Mouse (Mus musculus) limb, embryonic 11.5 days (tissue): Measurements from ENCODE around the gene Celf2. TPM values are rescaled to one million over a fixed set of nuclear protein-coding genes. Genes with fewer than 3 reads are reported as not detected.

Experiments used
- ATAC-seq: fragments of 200-750 bp; cut with Nextera tagmentation; 2 replicates; pipeline ENCODE4 v1.8.0; 2017; ENCODE audit warnings: low read depth; ENCODE audit not compliant: insufficient number of reproducible peaks, low FRiP score, low TSS enrichment
- DNase-seq: peaks from one replicate; pipeline ENCODE4 v3.0.0-alpha.2; 2015; ENCODE audit warnings: low spot score
- H3K27ac ChIP-seq: fragments of 300-500 bp; sonication (generic); replicated peaks from 2 replicates; pipeline ENCODE4 v1.5.1; 2014; ENCODE audit warnings: low read depth, mild to moderate bottlenecking, low read length
- H3K27me3 ChIP-seq: fragments of 300-500 bp; sonication (generic); 2 replicates; pipeline ENCODE4 v1.6.1; 2014; ENCODE audit warnings: mild to moderate bottlenecking, low read length, mixed read lengths; ENCODE audit not compliant: control insufficient read depth, insufficient read depth
- H3K36me3 ChIP-seq: fragments of 300-500 bp; sonication (generic); 2 replicates; pipeline ENCODE4 v1.6.1; 2014; ENCODE audit warnings: mild to moderate bottlenecking, low read length, moderate library complexity, mixed read lengths; ENCODE audit not compliant: control insufficient read depth, insufficient read depth
- H3K4me1 ChIP-seq: fragments of 300-500 bp; sonication (generic); 2 replicates; pipeline ENCODE4 v1.6.1; 2014; ENCODE audit warnings: low read length, mixed read lengths; ENCODE audit not compliant: control insufficient read depth, insufficient read depth
- H3K4me2 ChIP-seq: fragments of 300-500 bp; sonication (generic); 2 replicates; pipeline ENCODE4 v1.6.1; 2014; ENCODE audit warnings: low read depth, mild to moderate bottlenecking, moderate library complexity; ENCODE audit not compliant: severe bottlenecking
- H3K4me3 ChIP-seq: fragments of 300-500 bp; sonication (generic); 2 replicates; pipeline ENCODE4 v1.5.1; 2014; ENCODE audit warnings: low read depth, low read length
- H3K9ac ChIP-seq: fragments of 300-500 bp; sonication (generic); 2 replicates; pipeline ENCODE4 v1.6.1; 2014; ENCODE audit warnings: mild to moderate bottlenecking, low read length
- H3K9me3 ChIP-seq: fragments of 300-500 bp; sonication (generic); 2 replicates; pipeline ENCODE4 v1.6.1; 2016; ENCODE audit warnings: low read length; ENCODE audit not compliant: control insufficient read depth
- WGBS: fragments of 180-500 bp; shearing (Covaris S2); extraction: QIAGEN DNeasy Blood & Tissue Kit; methylation state at CpG from one replicate; pipeline ENCODE4 v1.1.7; 2014; 5-methylcytosine and 5-hydroxymethylcytosine counted together
- polyA plus RNA-seq: library from polyadenylated mRNA; unstranded; fragments of >200 nt; fragmentation: Nextera tagmentation; extraction: Ambion mirVana; gene quantifications from 2 replicates; pipeline ENCODE4 v1.2.1, GENCODE M21; 2014

The Celf2 gene
- polyA plus RNA-seq, 1 experiment from 2014 or later = 24.1 TPM

GRCm38 (mm10) chr2:7249002-7249401 is 260.4 kb downstream of the Celf2 start:
- Histone ChIP-seq H3K4me1 (peaks cover 3% of the 10 kb centered on the region; the same call in 1 of the 2 replicates), H3K36me3 (no peaks in the 10 kb centered on the region), H3K27ac (no peak overlapping the region), H3K27me3 (no peaks in the 10 kb centered on the region), H3K9me3 (no peaks in the 10 kb centered on the region), H3K4me3 (no peak overlapping the region), H3K9ac (no peak overlapping the region), H3K4me2 (no peak overlapping the region)
- ATAC-seq = no peak
- DNase-seq = no peak

GRCm38 (mm10) chr2:7245958-7246774 is 263.2 kb downstream of the Celf2 start:
- Histone ChIP-seq H3K9me3 (no peaks in the 10 kb centered on the region), H3K9ac (no peak overlapping the region), H3K4me2 (no peak overlapping the region), H3K4me3 (no peak overlapping the region), H3K27ac (no peak overlapping the region), H3K36me3 (no peaks in the 10 kb centered on the region), H3K4me1 (peaks cover 3% of the 10 kb centered on the region; the same call in 1 of the 2 replicates), H3K27me3 (no peaks in the 10 kb centered on the region)
- peak; percentile 36 for DNase-seq
- 23% methylated on average over 4 of the region's 4 CpGs for WGBS
- ATAC-seq = peak; percentile 65; the same call in 1 of the 2 replicates

- Histone ChIP-seq H3K27me3 (no peaks in the 10 kb centered on the region), H3K9me3 (no peaks in the 10 kb centered on the region), H3K4me1 (peaks cover 3% of the 10 kb centered on the region; the same call in 1 of the 2 replicates), H3K4me2 (no peak overlapping the region), H3K9ac (no peak overlapping the region), H3K4me3 (no peak overlapping the region), H3K27ac (no peak overlapping the region), H3K36me3 (no peaks in the 10 kb centered on the region)
- ATAC-seq (no peak), DNase-seq (no peak)
- WGBS = 86% methylated on average over 1 of the region's 1 CpGs
These were observed 267.2 kb downstream of the Celf2 start for GRCm38 (mm10) chr2:7242139-7242538.

- no peaks in the 10 kb centered on the region for H3K9me3 ChIP-seq
- no peak for DNase-seq
- no peak overlapping the region for H3K4me3 ChIP-seq
- no peaks in the 10 kb centered on the region for H3K27me3 ChIP-seq
- no peak overlapping the region for H3K9ac ChIP-seq
- H3K4me2 ChIP-seq = no peak overlapping the region
- ATAC-seq = no peak
- 90% methylated on average over 4 of the region's 4 CpGs for WGBS
- no peaks in the 10 kb centered on the region for H3K36me3 ChIP-seq
- H3K4me1 ChIP-seq = peaks cover 2% of the 10 kb centered on the region; the same call in 1 of the 2 replicates
- H3K27ac ChIP-seq = no peak overlapping the region
These were observed 267.8 kb downstream of the Celf2 start for GRCm38 (mm10) chr2:7241523-7241941.

GRCm38 (mm10) chr2:7237283-7237682 is 272.1 kb downstream of the Celf2 start:
- DNase-seq (no peak), ATAC-seq (no peak)
- no peak overlapping the region for H3K9ac ChIP-seq
- no peaks in the 10 kb centered on the region for H3K27me3 ChIP-seq
- H3K4me2 ChIP-seq = no peak overlapping the region
- H3K9me3 ChIP-seq = no peaks in the 10 kb centered on the region
- 89% methylated on average over 4 of the region's 4 CpGs for WGBS
- H3K4me1 ChIP-seq = no peaks in the 10 kb centered on the region
- no peak overlapping the region for H3K4me3 ChIP-seq
- H3K36me3 ChIP-seq = no peaks in the 10 kb centered on the region
- no peak overlapping the region for H3K27ac ChIP-seq

- Histone ChIP-seq H3K9me3 (no peaks in the 10 kb centered on the region), H3K4me2 (no peak overlapping the region), H3K27ac (no peak overlapping the region), H3K9ac (no peak overlapping the region), H3K4me1 (no peaks in the 10 kb centered on the region), H3K27me3 (no peaks in the 10 kb centered on the region), H3K36me3 (no peaks in the 10 kb centered on the region), H3K4me3 (no peak overlapping the region)
- no peak for ATAC-seq
- 86% methylated on average over 3 of the region's 3 CpGs for WGBS
- DNase-seq = no peak
These were observed 272.9 kb downstream of the Celf2 start for GRCm38 (mm10) chr2:7236452-7236851.

GRCm38 (mm10) chr2:7235059-7235741 is 274.2 kb downstream of the Celf2 start:
- Histone ChIP-seq H3K9me3 (no peaks in the 10 kb centered on the region), H3K4me1 (no peaks in the 10 kb centered on the region), H3K27me3 (no peaks in the 10 kb centered on the region), H3K4me3 (no peak overlapping the region), H3K36me3 (no peaks in the 10 kb centered on the region), H3K9ac (no peak overlapping the region), H3K27ac (no peak overlapping the region), H3K4me2 (no peak overlapping the region)
- DNase-seq (no peak), ATAC-seq (no peak)
- 87% methylated on average over 4 of the region's 4 CpGs for WGBS

GRCm38 (mm10) chr2:7234587-7234986 is 274.8 kb downstream of the Celf2 start:
- no peaks in the 10 kb centered on the region for H3K27me3 ChIP-seq

More at GRCm38 (mm10) chr2:7234587-7234986, 274.8 kb downstream of the Celf2 start:
- Histone ChIP-seq H3K4me3 (no peak overlapping the region), H3K36me3 (no peaks in the 10 kb centered on the region), H3K4me1 (no peaks in the 10 kb centered on the region), H3K9me3 (no peaks in the 10 kb centered on the region), H3K27ac (no peak overlapping the region), H3K9ac (no peak overlapping the region), H3K4me2 (no peak overlapping the region)
- ATAC-seq = no peak
- DNase-seq = no peak
- 83% methylated on average over 7 of the region's 7 CpGs for WGBS
